Mouse (Mus musculus): ENCODE data around the gene Ccna1. TPM values are rescaled to one million over a fixed set of nuclear protein-coding genes. Genes with fewer than 3 reads are reported as not detected.

Gene Ccna1
- 0.79 and 2.4 TPM in 2 replicates for polyA plus RNA-seq (2014; fragmentation: Nextera tagmentation; extraction: Ambion mirVana)

GRCm38 (mm10) chr3:55055038-55055746 lies at the start of gene Ccna1:
Gene Ccna1, minus strand, starts transcription at chr3:55055501.
- DNase-seq (ENCODE audit: low spot score) (peak; percentile 62), ATAC-seq (replicated peaks; ENCODE audit: low FRiP score) (peak; percentile 74)
- Histone ChIP-seq H3K27me3 (replicated peaks; ENCODE audit: control insufficient read depth, insufficient read depth, low read length) (peaks cover 33% of the 10 kb centered on the region), H3K27ac (ENCODE audit: low read depth, low read length) (no peak within 1 kb of the TSS), H3K9me3 (ENCODE audit: control insufficient read depth, low read length) (no peaks in the 10 kb centered on the region), H3K36me3 (ENCODE audit: control insufficient read depth, insufficient read depth, low read length) (no peaks in the 10 kb centered on the region), H3K9ac (ENCODE audit: low read depth, low read length) (no peak within 1 kb of the TSS), H3K4me3 (ENCODE audit: low read depth, low read length) (peak within 1 kb of the TSS; percentile 49), H3K4me1 (replicated peaks; ENCODE audit: control insufficient read depth, insufficient read depth, low read length) (no peaks in the 10 kb centered on the region; the same call in none of the 2 replicates), H3K4me2 (peak within 1 kb of the TSS; percentile 66)
- WGBS: 1% methylated on average over 72 of the region's 73 CpGs

GRCm38 (mm10) chr3:55101092-55101491 lies 45.8 kb upstream of the Ccna1 start:
- ATAC-seq (replicated peaks; ENCODE audit: low FRiP score): no peak
- Histone ChIP-seq H3K27ac (ENCODE audit: low read depth, low read length) (no peak overlapping the region), H3K9me3 (ENCODE audit: control insufficient read depth, low read length) (no peaks in the 10 kb centered on the region), H3K4me3 (ENCODE audit: low read depth, low read length) (no peak overlapping the region), H3K4me1 (replicated peaks; ENCODE audit: control insufficient read depth, insufficient read depth, low read length) (no peaks in the 10 kb centered on the region), H3K4me2 (no peak overlapping the region), H3K27me3 (replicated peaks; ENCODE audit: control insufficient read depth, insufficient read depth, low read length) (no peaks in the 10 kb centered on the region), H3K9ac (ENCODE audit: low read depth, low read length) (no peak overlapping the region), H3K36me3 (ENCODE audit: control insufficient read depth, insufficient read depth, low read length) (no peaks in the 10 kb centered on the region)
- no peak for DNase-seq (ENCODE audit: low spot score)

GRCm38 (mm10) chr3:55098990-55099389 lies 43.7 kb upstream of the Ccna1 start:
- WGBS: 75% methylated on average over 11 of the region's 11 CpGs
- Histone ChIP-seq H3K27me3 (replicated peaks; ENCODE audit: control insufficient read depth, insufficient read depth, low read length) (no peaks in the 10 kb centered on the region), H3K9ac (ENCODE audit: low read depth, low read length) (no peak overlapping the region), H3K9me3 (ENCODE audit: control insufficient read depth, low read length) (no peaks in the 10 kb centered on the region), H3K27ac (ENCODE audit: low read depth, low read length) (no peak overlapping the region), H3K36me3 (ENCODE audit: control insufficient read depth, insufficient read depth, low read length) (no peaks in the 10 kb centered on the region), H3K4me1 (replicated peaks; ENCODE audit: control insufficient read depth, insufficient read depth, low read length) (no peaks in the 10 kb centered on the region), H3K4me2 (no peak overlapping the region), H3K4me3 (ENCODE audit: low read depth, low read length) (no peak overlapping the region)
- ATAC-seq (replicated peaks; ENCODE audit: low FRiP score) (no peak), DNase-seq (ENCODE audit: low spot score) (no peak)

- WGBS: 74% methylated on average over 2 of the region's 2 CpGs
- H3K9me3 ChIP-seq (ENCODE audit: control insufficient read depth, low read length): no peaks in the 10 kb centered on the region
- no peak overlapping the region for H3K4me2 ChIP-seq
- ATAC-seq (replicated peaks; ENCODE audit: low FRiP score): no peak
- H3K27me3 ChIP-seq (replicated peaks; ENCODE audit: control insufficient read depth, insufficient read depth, low read length): no peaks in the 10 kb centered on the region
- no peak overlapping the region for H3K4me3 ChIP-seq (ENCODE audit: low read depth, low read length)
- no peak for DNase-seq (ENCODE audit: low spot score)
- H3K36me3 ChIP-seq (ENCODE audit: control insufficient read depth, insufficient read depth, low read length): no peaks in the 10 kb centered on the region
- H3K9ac ChIP-seq (ENCODE audit: low read depth, low read length): no peak overlapping the region
- H3K4me1 ChIP-seq (replicated peaks; ENCODE audit: control insufficient read depth, insufficient read depth, low read length): no peaks in the 10 kb centered on the region
- no peak overlapping the region for H3K27ac ChIP-seq (ENCODE audit: low read depth, low read length)
Measured at GRCm38 (mm10) chr3:55098014-55098413, 42.7 kb upstream of the Ccna1 start.

- Histone ChIP-seq H3K27me3 (replicated peaks; ENCODE audit: control insufficient read depth, insufficient read depth, low read length) (no peaks in the 10 kb centered on the region), H3K4me3 (ENCODE audit: low read depth, low read length) (no peak overlapping the region), H3K9ac (ENCODE audit: low read depth, low read length) (no peak overlapping the region), H3K4me2 (no peak overlapping the region), H3K36me3 (ENCODE audit: control insufficient read depth, insufficient read depth, low read length) (no peaks in the 10 kb centered on the region), H3K27ac (ENCODE audit: low read depth, low read length) (no peak overlapping the region), H3K9me3 (ENCODE audit: control insufficient read depth, low read length) (no peaks in the 10 kb centered on the region), H3K4me1 (replicated peaks; ENCODE audit: control insufficient read depth, insufficient read depth, low read length) (no peaks in the 10 kb centered on the region)
- no peak for ATAC-seq (replicated peaks; ENCODE audit: low FRiP score)
- DNase-seq (ENCODE audit: low spot score): no peak
- 73% methylated on average over 2 of the region's 2 CpGs for WGBS
Measured at GRCm38 (mm10) chr3:55097186-55097585, 41.9 kb upstream of the Ccna1 start.

- H3K4me2 ChIP-seq: no peak overlapping the region
- H3K9me3 ChIP-seq (ENCODE audit: control insufficient read depth, low read length): no peaks in the 10 kb centered on the region
- 64% methylated on average over 2 of the region's 2 CpGs for WGBS
- DNase-seq (ENCODE audit: low spot score) (no peak), ATAC-seq (replicated peaks; ENCODE audit: low FRiP score) (no peak)
- no peak overlapping the region for H3K9ac ChIP-seq (ENCODE audit: low read depth, low read length)
- no peaks in the 10 kb centered on the region for H3K36me3 ChIP-seq (ENCODE audit: control insufficient read depth, insufficient read depth, low read length)
- no peak overlapping the region for H3K4me3 ChIP-seq (ENCODE audit: low read depth, low read length)
- H3K27ac ChIP-seq (ENCODE audit: low read depth, low read length): no peak overlapping the region
- H3K27me3 ChIP-seq (replicated peaks; ENCODE audit: control insufficient read depth, insufficient read depth, low read length): no peaks in the 10 kb centered on the region
- no peaks in the 10 kb centered on the region for H3K4me1 ChIP-seq (replicated peaks; ENCODE audit: control insufficient read depth, insufficient read depth, low read length)
Measured at GRCm38 (mm10) chr3:55096655-55097005, 41.3 kb upstream of the Ccna1 start.

- no peaks in the 10 kb centered on the region for H3K36me3 ChIP-seq (ENCODE audit: control insufficient read depth, insufficient read depth, low read length)
- no peak overlapping the region for H3K4me3 ChIP-seq (ENCODE audit: low read depth, low read length)
- H3K9ac ChIP-seq (ENCODE audit: low read depth, low read length): no peak overlapping the region
- ATAC-seq (replicated peaks; ENCODE audit: low FRiP score) (no peak), DNase-seq (ENCODE audit: low spot score) (no peak)
- H3K27me3 ChIP-seq (replicated peaks; ENCODE audit: control insufficient read depth, insufficient read depth, low read length): no peaks in the 10 kb centered on the region
- 54% methylated on average over 8 of the region's 8 CpGs for WGBS
- H3K27ac ChIP-seq (ENCODE audit: low read depth, low read length): no peak overlapping the region
- H3K4me2 ChIP-seq: no peak overlapping the region
- H3K9me3 ChIP-seq (ENCODE audit: control insufficient read depth, low read length): no peaks in the 10 kb centered on the region
- H3K4me1 ChIP-seq (replicated peaks; ENCODE audit: control insufficient read depth, insufficient read depth, low read length): no peaks in the 10 kb centered on the region
Measured at GRCm38 (mm10) chr3:55095968-55096654, 40.8 kb upstream of the Ccna1 start.

GRCm38 (mm10) chr3:55093161-55093560 lies 37.9 kb upstream of the Ccna1 start:
- Histone ChIP-seq H3K27me3 (replicated peaks; ENCODE audit: control insufficient read depth, insufficient read depth, low read length) (no peaks in the 10 kb centered on the region), H3K9ac (ENCODE audit: low read depth, low read length) (no peak overlapping the region), H3K27ac (ENCODE audit: low read depth, low read length) (no peak overlapping the region), H3K4me2 (no peak overlapping the region), H3K9me3 (ENCODE audit: control insufficient read depth, low read length) (no peaks in the 10 kb centered on the region), H3K4me3 (ENCODE audit: low read depth, low read length) (no peak overlapping the region), H3K36me3 (ENCODE audit: control insufficient read depth, insufficient read depth, low read length) (no peaks in the 10 kb centered on the region), H3K4me1 (replicated peaks; ENCODE audit: control insufficient read depth, insufficient read depth, low read length) (no peaks in the 10 kb centered on the region)
- DNase-seq (ENCODE audit: low spot score) (no peak), ATAC-seq (replicated peaks; ENCODE audit: low FRiP score) (no peak)
- 51% methylated on average over 1 of the region's 1 CpGs for WGBS

- Histone ChIP-seq H3K27ac (ENCODE audit: low read depth, low read length) (no peak overlapping the region), H3K4me1 (replicated peaks; ENCODE audit: control insufficient read depth, insufficient read depth, low read length) (no peaks in the 10 kb centered on the region), H3K9me3 (ENCODE audit: control insufficient read depth, low read length) (no peaks in the 10 kb centered on the region), H3K4me3 (ENCODE audit: low read depth, low read length) (no peak overlapping the region), H3K4me2 (no peak overlapping the region), H3K9ac (ENCODE audit: low read depth, low read length) (no peak overlapping the region), H3K27me3 (replicated peaks; ENCODE audit: control insufficient read depth, insufficient read depth, low read length) (no peaks in the 10 kb centered on the region), H3K36me3 (ENCODE audit: control insufficient read depth, insufficient read depth, low read length) (no peaks in the 10 kb centered on the region)
- DNase-seq (ENCODE audit: low spot score) (no peak), ATAC-seq (replicated peaks; ENCODE audit: low FRiP score) (no peak)
- WGBS: 78% methylated on average over 4 of the region's 4 CpGs
Measured at GRCm38 (mm10) chr3:55089291-55089690, 34.0 kb upstream of the Ccna1 start.

Measured in liver, embryonic 11.5 days (tissue).